ENCODE assay signal across 8 mouse cellular contexts in genomic region chr1:191403074-191403473, GRCm38 (mm10). TPM values are rescaled to one million over a fixed set of nuclear protein-coding genes. Genes with fewer than 3 reads are reported as not detected.
DNase-seq lines count a peak whose midpoint lies in the region; ATAC-seq and TF ChIP-seq lines count a peak whose summit lies in the region.
"Had no signal": no experiment of that assay in that cellular context is flagged by ENCODE, and none has a peak within 500 bp of the region (broad histone marks: within the 10 kb centered on the region; RNA-seq: fewer than 3 reads in every experiment).

Ppp2r5a (minus strand) TSS chr1:191403272.

- 60% methylated on average over 5 of the region's 5 CpGs for WGBS in midbrain, postnatal 0 days
- WGBS in midbrain, embryonic 15.5 days: 69% methylated on average over 5 of the region's 5 CpGs
- 64% methylated on average over 5 of the region's 5 CpGs for WGBS in embryonic facial prominence, embryonic 10.5 days
- WGBS in heart, embryonic 10.5 days: 30% methylated on average over 5 of the region's 5 CpGs

- H3K4me1 ChIP-seq in midbrain, postnatal 0 days (ENCODE audit: insufficient read depth, low read length): no peaks in the 10 kb centered on the region
- H3K4me1 ChIP-seq in midbrain, embryonic 15.5 days: 0 out of 2 replicates have a peak, but pooled peaks cover under 1% of the 10 kb centered on the region
- H3K4me1 ChIP-seq in embryonic facial prominence, embryonic 10.5 days: peaks cover 2% of the 10 kb centered on the region; the same call in 1 of the 2 replicates
- peaks cover 43% of the 10 kb centered on the region for H3K4me1 ChIP-seq in heart, embryonic 10.5 days

- no peaks in the 10 kb centered on the region for H3K36me3 ChIP-seq in midbrain, postnatal 0 days (ENCODE audit: insufficient read depth, low read length)
- no peaks in the 10 kb centered on the region for H3K36me3 ChIP-seq in midbrain, embryonic 15.5 days (replicated peaks)
- H3K36me3 ChIP-seq in embryonic facial prominence, embryonic 10.5 days (replicated peaks): no peaks in the 10 kb centered on the region
- no peaks in the 10 kb centered on the region for H3K36me3 ChIP-seq in heart, embryonic 10.5 days
- H3K36me3 ChIP-seq: hindbrain, embryonic 15.5 days had no signal

- H3K9me3 ChIP-seq in midbrain, postnatal 0 days (ENCODE audit: low read length): no peaks in the 10 kb centered on the region
- H3K9me3 ChIP-seq in midbrain, embryonic 15.5 days: no peaks in the 10 kb centered on the region
- H3K9me3 ChIP-seq in embryonic facial prominence, embryonic 10.5 days: no peaks in the 10 kb centered on the region
- no peaks in the 10 kb centered on the region for H3K9me3 ChIP-seq in heart, embryonic 10.5 days
- H3K9me3 ChIP-seq: hindbrain, embryonic 15.5 days had no signal

- no peak within 1 kb of the TSS for H3K27ac ChIP-seq in midbrain, postnatal 0 days (ENCODE audit: low read depth, low read length)
- H3K27ac ChIP-seq in midbrain, embryonic 15.5 days: no peak within 1 kb of the TSS
- H3K27ac ChIP-seq in embryonic facial prominence, embryonic 10.5 days (replicated peaks): no peak within 1 kb of the TSS
- peak within 1 kb of the TSS; percentile 42 for H3K27ac ChIP-seq in heart, embryonic 10.5 days
- H3K27ac ChIP-seq: hindbrain, embryonic 15.5 days had no signal

- intact Hi-C loops in left cerebral cortex, postnatal 4 days (cut with DNase I): no loop called here

- TF ChIP-seq CTCF in midbrain, postnatal 0 days (IDR thresholded peaks at IDR 0.05): no peak

- H3K4me3 ChIP-seq in midbrain, postnatal 0 days (ENCODE audit: low read depth, low read length): no peak within 1 kb of the TSS
- no peak within 1 kb of the TSS for H3K4me3 ChIP-seq in midbrain, embryonic 15.5 days
- no peak within 1 kb of the TSS for H3K4me3 ChIP-seq in embryonic facial prominence, embryonic 10.5 days
- no peak within 1 kb of the TSS for H3K4me3 ChIP-seq in heart, embryonic 10.5 days
- H3K4me3 ChIP-seq: hindbrain, embryonic 15.5 days had no signal

- no peak for DNase-seq in midbrain, postnatal 0 days (ENCODE audit: low spot score)
- no peak for DNase-seq in embryonic facial prominence, embryonic 10.5 days (ENCODE audit: low spot score)
- DNase-seq in heart, embryonic 10.5 days (ENCODE audit: low spot score): no peak
- DNase-seq in left cerebral cortex, postnatal 4 days: no peak
- DNase-seq in retina, embryonic 14.5 days (ENCODE audit: low spot score): no peak
- no peak for DNase-seq in urinary bladder, postnatal 4 days (ENCODE audit: low spot score in 2 of 2)

- H3K4me2 ChIP-seq in midbrain, postnatal 0 days (ENCODE audit: low read depth, low read length, poor library complexity, severe bottlenecking): no peak within 1 kb of the TSS
- H3K4me2 ChIP-seq in midbrain, embryonic 15.5 days: no peak within 1 kb of the TSS
- H3K4me2 ChIP-seq: hindbrain, embryonic 15.5 days had no signal

- H3K27me3 ChIP-seq in midbrain, postnatal 0 days (ENCODE audit: insufficient read depth, low read length): no peaks in the 10 kb centered on the region
- H3K27me3 ChIP-seq in midbrain, embryonic 15.5 days (replicated peaks): no peaks in the 10 kb centered on the region
- H3K27me3 ChIP-seq in embryonic facial prominence, embryonic 10.5 days (replicated peaks; ENCODE audit: low read depth, poor library complexity, severe bottlenecking): peaks cover 16% of the 10 kb centered on the region
- peaks cover 5% of the 10 kb centered on the region; the same call in 1 of the 2 replicates for H3K27me3 ChIP-seq in heart, embryonic 10.5 days (ENCODE audit: insufficient read depth, poor library complexity, severe bottlenecking)
- H3K27me3 ChIP-seq: hindbrain, embryonic 15.5 days had no signal

- H3K9ac ChIP-seq in midbrain, postnatal 0 days (replicated peaks; ENCODE audit: low read length, poor library complexity, severe bottlenecking): no peak within 1 kb of the TSS
- no peak within 1 kb of the TSS for H3K9ac ChIP-seq in midbrain, embryonic 15.5 days
- H3K9ac ChIP-seq: hindbrain, embryonic 15.5 days had no signal

- ATAC-seq in midbrain, postnatal 0 days (ENCODE audit: low FRiP score): no peak
- ATAC-seq in midbrain, embryonic 15.5 days (replicated peaks): no peak

RNA-seq across cellular contexts. Expression of gene Ppp2r5a, which starts in this region (rescaled TPM):
- 39.1 and 63.2 TPM in 2 replicates for total RNA-seq in midbrain, postnatal 0 days (2014; rRNA removed)
- 9.8 and 10.6 TPM in 2 replicates for polyA plus RNA-seq in midbrain, postnatal 0 days (2015; fragmentation: Nextera tagmentation; extraction: Ambion mirVana)
- polyA plus RNA-seq in midbrain, embryonic 15.5 days (2015; fragmentation: Nextera tagmentation; extraction: Ambion mirVana): 8.3 and 9.4 TPM in 2 replicates
- polyA plus RNA-seq in embryonic facial prominence, embryonic 10.5 days (2016; fragmentation: Nextera tagmentation; extraction: Ambion mirVana): 10.5 and 12.1 TPM in 2 replicates
- polyA plus RNA-seq in heart, embryonic 10.5 days (2016; fragmentation: Nextera tagmentation; extraction: Ambion mirVana): 21.8 and 27.6 TPM in 2 replicates
- 10 to 100 TPM; 33.5 to 35.5 TPM for total RNA-seq in left cerebral cortex, postnatal 4 days (2021)
